Mouse (Mus musculus): ENCODE data around the gene Gpd1l.

DNA sequence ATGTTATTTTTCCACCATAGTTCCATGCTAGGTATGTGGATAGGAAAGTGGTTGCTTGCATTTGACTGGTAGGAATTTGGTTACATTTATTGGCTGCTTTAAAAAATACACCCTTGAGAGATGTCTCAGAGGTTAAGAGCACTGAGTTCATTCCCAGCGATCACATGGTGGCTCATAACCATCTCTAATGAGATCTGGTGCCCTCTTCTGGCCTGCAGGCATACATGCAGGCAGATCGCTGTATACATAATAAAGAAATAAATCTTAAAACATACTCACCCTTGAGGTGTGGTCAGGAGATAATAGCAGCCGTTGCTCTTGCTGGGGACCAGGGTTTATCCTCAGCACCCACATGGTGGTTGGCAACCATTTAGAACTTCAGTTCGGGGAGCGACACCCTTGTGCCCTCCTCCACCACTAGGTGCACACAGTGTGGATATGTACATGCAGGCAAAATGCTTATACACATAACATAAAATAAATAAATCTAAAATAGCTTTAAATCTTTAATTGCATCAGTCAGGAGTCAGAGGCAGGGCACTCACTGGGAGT lies 44.9 kb downstream of the Gpd1l start:
- TF ChIP-seq CTCF (conservative IDR thresholded peaks at IDR 0.05; ENCODE audit: low read length) (peak; percentile 52), POU5F1 (IDR thresholded peaks at IDR 0.05; ENCODE audit: borderline replicate concordance, low read length) (no peak)
